Mouse (Mus musculus): ENCODE data around the gene Pnpla5. TPM values are rescaled to one million over a fixed set of nuclear protein-coding genes. Genes with fewer than 3 reads are reported as not detected.

The Pnpla5 gene
- total and polyA plus RNA-seq, 3 experiments: not detected

- no peaks in the 10 kb centered on the region for H3K36me3 ChIP-seq (replicated peaks in 1 of 2; ENCODE audit: control insufficient read depth in 1 of 2, insufficient read depth in 1 of 2, low read length in 1 of 2)
- DNase-seq (ENCODE audit: extremely low read depth): no peak
- no peak overlapping the region for H3K27ac ChIP-seq (ENCODE audit: insufficient read depth, low read depth)
- dilution Hi-C loops (cut with MboI; ENCODE audit: extremely low pct_ligation_motif_present, extremely low pct_unique_long_range_greater_than_20kb, low sequenced_read_pairs) (no loop called here), in situ Hi-C loops (cut with MboI; ENCODE audit: low pct_ligation_motif_present, low pct_unique_long_range_greater_than_20kb, low sequenced_read_pairs) (loop anchor here (25.0 kb wide), 1 partner anchor 506 kb away; no protein-coding TSS in a partner anchor)
- H3K4me1 ChIP-seq (ENCODE audit: control insufficient read depth in 1 of 2, insufficient read depth in 2 of 2): no peaks in the 10 kb centered on the region
- H3K79me2 ChIP-seq (replicated peaks; ENCODE audit: control insufficient read depth, extremely low read depth, insufficient read depth, poor library complexity, severe bottlenecking): no peaks in the 10 kb centered on the region
- no peak overlapping the region for H3K4me2 ChIP-seq (ENCODE audit: insufficient read depth, low read depth, poor library complexity, severe bottlenecking)
- H3K9me3 ChIP-seq (replicated peaks; ENCODE audit: low read length): no peaks in the 10 kb centered on the region
- no peak overlapping the region for H3K9ac ChIP-seq (ENCODE audit: insufficient read depth, low read depth)
- no peak overlapping the region for H3K4me3 ChIP-seq (replicated peaks in 1 of 3; ENCODE audit: low read depth in 2 of 3, low read length in 2 of 3, poor library complexity in 1 of 3)
- H3K27me3 ChIP-seq (replicated peaks): peaks cover 35% of the 10 kb centered on the region
- TF ChIP-seq UBTF (IDR thresholded peaks at IDR 0.05; ENCODE audit: low read depth, low read length): no peak
- TF ChIP-seq MXI1 (IDR thresholded peaks at IDR 0.05; ENCODE audit: low read depth, low read length): no peak
- TF ChIP-seq TCF12 (IDR thresholded peaks at IDR 0.05; ENCODE audit: low read depth, low read length): no peak
- no peak for TF ChIP-seq POLR2A (IDR thresholded peaks at IDR 0.05; ENCODE audit: low read depth, low read length)
- TF ChIP-seq RAD21 (IDR thresholded peaks at IDR 0.05; ENCODE audit: low read depth, low read length): no peak
- TF ChIP-seq USF2 (conservative IDR thresholded peaks at IDR 0.05; ENCODE audit: low read depth, low read length): no peak
- TF ChIP-seq E2F4 (IDR thresholded peaks at IDR 0.05; ENCODE audit: insufficient replicate concordance, low read depth, low read length): no peak
- no peak for TF ChIP-seq HCFC1 (IDR thresholded peaks at IDR 0.05; ENCODE audit: low read depth, low read length)
- TF ChIP-seq MEF2A (IDR thresholded peaks at IDR 0.05; ENCODE audit: borderline replicate concordance, low read depth, low read length): no peak
- no peak for TF ChIP-seq ZNF384 (IDR thresholded peaks at IDR 0.05; ENCODE audit: low read depth, low read length)
- no peak for TF ChIP-seq SMC3 (IDR thresholded peaks at IDR 0.05; ENCODE audit: low read depth, low read length)
- TF ChIP-seq CTCF (conservative IDR thresholded peaks at IDR 0.05 in 1 of 2, IDR thresholded peaks at IDR 0.05 in 1 of 2; ENCODE audit: low read depth in 2 of 2, low read length in 2 of 2): no peak
- TF ChIP-seq ZKSCAN1 (IDR thresholded peaks at IDR 0.05; ENCODE audit: borderline replicate concordance, low read depth, low read length): no peak
- no peak for TF ChIP-seq NELFE (IDR thresholded peaks at IDR 0.05; ENCODE audit: low read depth, low read length)
- TF ChIP-seq CHD2 (IDR thresholded peaks at IDR 0.05; ENCODE audit: low read length): no peak
Measured at GRCm38 (mm10) chr15:84105924-84106500, 17.0 kb downstream of the Pnpla5 start.

DNA sequence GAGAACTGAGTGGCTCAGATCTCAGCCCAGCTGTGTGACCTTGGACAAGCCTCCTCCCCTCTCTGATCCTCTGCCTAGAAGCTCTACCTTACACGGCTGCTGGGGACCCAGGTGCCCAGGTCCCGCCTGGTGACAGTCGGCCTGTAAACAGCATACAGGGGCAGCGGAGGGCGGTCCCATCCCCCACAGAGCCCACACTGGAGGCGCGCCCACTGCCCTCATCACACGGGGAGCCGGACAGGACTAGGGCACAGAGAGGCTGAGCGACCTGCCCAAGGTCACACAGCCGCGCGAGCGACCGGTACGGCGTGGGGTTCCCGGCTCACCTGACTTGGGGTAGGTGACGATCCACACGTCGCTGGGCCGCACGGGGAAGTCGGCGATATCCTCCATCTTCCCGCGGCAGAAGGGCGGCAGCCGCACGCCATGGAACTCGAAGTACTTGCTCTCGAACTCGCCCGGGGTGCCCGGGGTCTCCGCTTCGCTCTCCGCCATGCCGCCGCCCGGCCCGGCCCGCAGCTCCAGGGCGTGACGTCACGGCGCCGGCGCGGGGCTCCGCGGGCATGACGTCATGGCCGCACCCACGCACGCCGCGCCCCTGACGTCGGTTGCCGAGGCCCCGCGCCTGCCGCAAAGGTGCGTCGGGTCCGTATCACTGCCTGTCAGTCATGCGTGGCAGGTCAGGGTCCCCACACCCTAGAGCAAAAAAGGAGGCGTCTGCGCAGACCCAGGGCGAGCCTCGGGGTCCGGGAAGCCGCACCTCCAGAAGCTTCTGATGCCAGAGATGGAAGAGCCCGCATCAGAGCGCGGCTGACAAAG, 17.7 kb downstream of the Pnpla5 start, which contains the start of gene Sult4a1:
TSS of gene Sult4a1 (minus strand) at position 650 of the 819 bp plus-strand sequence.
- DNase-seq (ENCODE audit: extremely low read depth): no peak
- Histone ChIP-seq H3K4me2 (ENCODE audit: insufficient read depth, low read depth, poor library complexity, severe bottlenecking) (no peak within 1 kb of the TSS), H3K27me3 (replicated peaks) (peaks cover 39% of the 10 kb centered on the region), H3K4me3 (replicated peaks in 1 of 3; ENCODE audit: low read depth in 2 of 3, low read length in 2 of 3, poor library complexity in 1 of 3) (no peak within 1 kb of the TSS), H3K36me3 (replicated peaks in 1 of 2; ENCODE audit: control insufficient read depth in 1 of 2, insufficient read depth in 1 of 2, low read length in 1 of 2) (no peaks in the 10 kb centered on the region), H3K4me1 (ENCODE audit: control insufficient read depth in 1 of 2, insufficient read depth in 2 of 2) (no peaks in the 10 kb centered on the region), H3K27ac (ENCODE audit: insufficient read depth, low read depth) (no peak within 1 kb of the TSS), H3K9ac (ENCODE audit: insufficient read depth, low read depth) (no peak within 1 kb of the TSS), H3K9me3 (replicated peaks; ENCODE audit: low read length) (no peaks in the 10 kb centered on the region), H3K79me2 (replicated peaks; ENCODE audit: control insufficient read depth, extremely low read depth, insufficient read depth, poor library complexity, severe bottlenecking) (no peaks in the 10 kb centered on the region)
- dilution Hi-C loops (cut with MboI; ENCODE audit: extremely low pct_ligation_motif_present, extremely low pct_unique_long_range_greater_than_20kb, low sequenced_read_pairs) (no loop called here), in situ Hi-C loops (cut with MboI; ENCODE audit: low pct_ligation_motif_present, low pct_unique_long_range_greater_than_20kb, low sequenced_read_pairs) (loop anchor here (25.0 kb wide), 1 partner anchor 507 kb away; no protein-coding TSS in a partner anchor)
- TF ChIP-seq MEF2A (IDR thresholded peaks at IDR 0.05; ENCODE audit: borderline replicate concordance, low read depth, low read length) (no peak), ZKSCAN1 (IDR thresholded peaks at IDR 0.05; ENCODE audit: borderline replicate concordance, low read depth, low read length) (no peak), CHD1 (IDR thresholded peaks at IDR 0.05; ENCODE audit: low read depth, low read length) (no peak), ZNF384 (IDR thresholded peaks at IDR 0.05; ENCODE audit: low read depth, low read length) (no peak), USF1 (IDR thresholded peaks at IDR 0.05; ENCODE audit: low read depth, low read length) (no peak), RAD21 (IDR thresholded peaks at IDR 0.05; ENCODE audit: low read depth, low read length) (no peak), SIN3A (IDR thresholded peaks at IDR 0.05; ENCODE audit: low read length) (no peak), ELF1 (IDR thresholded peaks at IDR 0.05; ENCODE audit: low read depth, low read length) (no peak), POLR2A (IDR thresholded peaks at IDR 0.05; ENCODE audit: low read depth, low read length) (no peak), MAX (IDR thresholded peaks at IDR 0.05; ENCODE audit: low read length) (no peak), JUND (conservative IDR thresholded peaks at IDR 0.05; ENCODE audit: low read depth, low read length) (no peak), BHLHE40 (IDR thresholded peaks at IDR 0.05; ENCODE audit: low read depth, low read length) (no peak), TBP (conservative IDR thresholded peaks at IDR 0.05; ENCODE audit: low read depth, low read length) (no peak), PAX5 (IDR thresholded peaks at IDR 0.05; ENCODE audit: low read length) (no peak), MXI1 (IDR thresholded peaks at IDR 0.05; ENCODE audit: low read depth, low read length) (no peak), CHD2 (IDR thresholded peaks at IDR 0.05; ENCODE audit: low read length) (no peak), E2F4 (IDR thresholded peaks at IDR 0.05; ENCODE audit: insufficient replicate concordance, low read depth, low read length) (no peak), JUN (IDR thresholded peaks at IDR 0.05; ENCODE audit: insufficient read depth, low read depth, low read length) (no peak)
